8 mouse cellular contexts compared by ENCODE assay signal in genomic region chr17:88596544-88597221, GRCm38 (mm10). TPM values are rescaled to one million over a fixed set of nuclear protein-coding genes. Genes with fewer than 3 reads are reported as not detected.
DNase-seq lines count a peak whose midpoint lies in the region; ATAC-seq and TF ChIP-seq lines count a peak whose summit lies in the region.

No protein-coding gene starts in this region.

- H3K79me2 ChIP-seq in MEL (ENCODE audit: control insufficient read depth, insufficient read depth, low read length, poor library complexity): no peaks in the 10 kb centered on the region

- H3K9ac ChIP-seq in kidney, postnatal 0 days (ENCODE audit: low read depth, low read length): peak overlapping the region; percentile 81; the same call in 1 of the 2 replicates
- no peak overlapping the region for H3K9ac ChIP-seq in MEL (ENCODE audit: control insufficient read depth, low read depth, low read length, poor library complexity, severe bottlenecking)
- peak overlapping the region; percentile 72; the same call in 1 of the 2 replicates for H3K9ac ChIP-seq in forebrain, embryonic 13.5 days
- H3K9ac ChIP-seq in midbrain, embryonic 16.5 days (ENCODE audit: low read depth, low read length): peak overlapping the region; percentile 67

- TF ChIP-seq POLR2A in MEL (IDR thresholded peaks at IDR 0.05; ENCODE audit: control insufficient read depth in 1 of 2, insufficient read depth in 1 of 2, low read depth in 1 of 2, low read length in 2 of 2, poor library complexity in 1 of 2): no peak

- H3K36me3 ChIP-seq in kidney, postnatal 0 days (ENCODE audit: insufficient read depth, low read length): no peaks in the 10 kb centered on the region
- H3K36me3 ChIP-seq in MEL (ENCODE audit: control insufficient read depth in 1 of 2, insufficient read depth in 2 of 2, low read length in 2 of 2): no peaks in the 10 kb centered on the region
- 0 out of 2 replicates have a peak, but pooled peaks cover 5% of the 10 kb centered on the region for H3K36me3 ChIP-seq in forebrain, embryonic 13.5 days (ENCODE audit: poor library complexity, severe bottlenecking)
- no peaks in the 10 kb centered on the region for H3K36me3 ChIP-seq in midbrain, embryonic 16.5 days (ENCODE audit: control insufficient read depth, insufficient read depth, low read length)

- WGBS in kidney, postnatal 0 days: 31% methylated on average over 16 of the region's 16 CpGs
- WGBS in forebrain, embryonic 13.5 days: 28% methylated on average over 16 of the region's 16 CpGs
- 29% methylated on average over 16 of the region's 16 CpGs for WGBS in midbrain, embryonic 16.5 days

- no peak; the same call in 1 of the 2 replicates for TF ChIP-seq CTCF in kidney, postnatal 0 days (IDR thresholded peaks at IDR 0.05; ENCODE audit: low read depth)
- TF ChIP-seq CTCF in MEL (IDR thresholded peaks at IDR 0.05 in 2 of 3, conservative IDR thresholded peaks at IDR 0.05 in 1 of 3; ENCODE audit: control insufficient read depth in 1 of 3, insufficient read depth in 1 of 3, low read depth in 2 of 3, low read length in 3 of 3, poor library complexity in 1 of 3, severe bottlenecking in 1 of 3): peak; percentile 52 to 58 (median 58); a peak in 4 of 6 replicates
- TF ChIP-seq CTCF in layer of hippocampus, adult 2 months (conservative IDR thresholded peaks at IDR 0.05): peak; percentile 85; the same call in 1 of the 2 replicates

- H3K4me1 ChIP-seq in kidney, postnatal 0 days (replicated peaks; ENCODE audit: insufficient read depth, low read length): peaks cover 9% of the 10 kb centered on the region; the same call in 1 of the 2 replicates
- peaks cover 0 to 7% of the 10 kb centered on the region in 2 experiments; a peak in 2 of 4 replicates for H3K4me1 ChIP-seq in MEL (ENCODE audit: control insufficient read depth in 1 of 2, insufficient read depth in 2 of 2, low read length in 2 of 2)
- peaks cover 23% of the 10 kb centered on the region for H3K4me1 ChIP-seq in forebrain, embryonic 13.5 days
- H3K4me1 ChIP-seq in midbrain, embryonic 16.5 days (ENCODE audit: control insufficient read depth, insufficient read depth, low read length): peaks cover 9% of the 10 kb centered on the region

- no peaks in the 10 kb centered on the region for H3K27me3 ChIP-seq in kidney, postnatal 0 days (ENCODE audit: insufficient read depth, low read length)
- H3K27me3 ChIP-seq in MEL (ENCODE audit: control insufficient read depth in 1 of 2, insufficient read depth in 2 of 2, low read length in 2 of 2): no peaks in the 10 kb centered on the region
- no peaks in the 10 kb centered on the region for H3K27me3 ChIP-seq in forebrain, embryonic 13.5 days
- H3K27me3 ChIP-seq in midbrain, embryonic 16.5 days (ENCODE audit: control insufficient read depth, insufficient read depth, low read depth, low read length): no peaks in the 10 kb centered on the region

- no peaks in the 10 kb centered on the region for H3K9me3 ChIP-seq in kidney, postnatal 0 days (replicated peaks; ENCODE audit: low read length)
- no peaks in the 10 kb centered on the region for H3K9me3 ChIP-seq in MEL (replicated peaks; ENCODE audit: insufficient read depth, low read length)
- no peaks in the 10 kb centered on the region for H3K9me3 ChIP-seq in forebrain, embryonic 13.5 days (replicated peaks)
- no peaks in the 10 kb centered on the region for H3K9me3 ChIP-seq in midbrain, embryonic 16.5 days (replicated peaks; ENCODE audit: control insufficient read depth, low read length, poor library complexity, severe bottlenecking)

- H3K27ac ChIP-seq in kidney, postnatal 0 days: peak overlapping the region; percentile 87
- no peak overlapping the region for H3K27ac ChIP-seq in MEL (ENCODE audit: control insufficient read depth, low read depth, low read length)
- peak overlapping the region; percentile 25 for H3K27ac ChIP-seq in forebrain, embryonic 13.5 days
- peak overlapping the region; percentile 85 for H3K27ac ChIP-seq in layer of hippocampus, adult 2 months
- no peak overlapping the region for H3K27ac ChIP-seq in midbrain, embryonic 16.5 days (ENCODE audit: low read length)

- TF ChIP-seq EP300 in MEL (IDR thresholded peaks at IDR 0.05; ENCODE audit: low read depth in 1 of 2, low read length in 2 of 2): no peak

- DNase-seq in kidney, postnatal 0 days (ENCODE audit: low spot score): no peak
- no peak for DNase-seq in kidney, postnatal 36 days
- DNase-seq in MEL (ENCODE audit: low read depth, low spot score): peak; percentile 78
- DNase-seq in layer of hippocampus, adult 2 months (ENCODE audit: low spot score in 2 of 2): peak; percentile 69 to 71
- DNase-seq in thymus, postnatal 4 days: peak; percentile 86
- no peak for DNase-seq in cerebellum, adult 11-12 months

- H3K4me2 ChIP-seq in kidney, postnatal 0 days (ENCODE audit: low read length): peak overlapping the region; percentile 83
- H3K4me2 ChIP-seq in forebrain, embryonic 13.5 days: peak overlapping the region; percentile 77
- H3K4me2 ChIP-seq in midbrain, embryonic 16.5 days (ENCODE audit: low read length): peak overlapping the region; percentile 86

- ATAC-seq in kidney, postnatal 0 days (replicated peaks; ENCODE audit: low FRiP score, low read depth): no peak; the same call in 1 of the 2 replicates
- no peak for ATAC-seq in forebrain, embryonic 13.5 days
- no peak for ATAC-seq in midbrain, embryonic 16.5 days

- TF ChIP-seq RAD21 in MEL (IDR thresholded peaks at IDR 0.05; ENCODE audit: low read depth, low read length): no peak

- peak overlapping the region; percentile 77 for H3K4me3 ChIP-seq in kidney, postnatal 0 days (replicated peaks; ENCODE audit: low read depth, low read length)
- peak overlapping the region; percentile 54 to 97; a peak in 3 of 4 replicates for H3K4me3 ChIP-seq in MEL (ENCODE audit: control insufficient read depth in 1 of 2, insufficient read depth in 1 of 2, low read depth in 2 of 2, low read length in 2 of 2)
- H3K4me3 ChIP-seq in forebrain, embryonic 13.5 days: peak overlapping the region; percentile 52
- H3K4me3 ChIP-seq in layer of hippocampus, adult 2 months: peak overlapping the region; percentile 82
- peak overlapping the region; percentile 50 for H3K4me3 ChIP-seq in midbrain, embryonic 16.5 days (ENCODE audit: low read depth, low read length)

TF ChIP-seq in MEL, 35 proteins besides CTCF, POLR2A, EP300 and RAD21:
- TF ChIP-seq NRF1 (IDR thresholded peaks at IDR 0.05; ENCODE audit: insufficient read depth, low read depth, low read length, poor library complexity, severe bottlenecking) (peak; percentile 57), GATA1 (IDR thresholded peaks at IDR 0.05; ENCODE audit: low read depth, low read length) (no peak), MYC (IDR thresholded peaks at IDR 0.05; ENCODE audit: low read depth, low read length) (peak; percentile 50; the same call in 1 of the 2 replicates), ZMIZ1 (IDR thresholded peaks at IDR 0.05; ENCODE audit: low read depth, low read length) (no peak), MXI1 (IDR thresholded peaks at IDR 0.05; ENCODE audit: low read depth, low read length) (peak; percentile 29), MAX (IDR thresholded peaks at IDR 0.05; ENCODE audit: low read length) (peak; percentile 64), CHD2 (IDR thresholded peaks at IDR 0.05; ENCODE audit: low read length) (no peak), USF1 (IDR thresholded peaks at IDR 0.05; ENCODE audit: low read depth, low read length) (0 out of 2 replicates have a peak, but pooled peaks have one; percentile 16)

RNA-seq across cellular contexts. Expression of gene Ston1, which starts 0.8 kb away (rescaled TPM):
- 8.0 and 8.3 TPM in 2 replicates for polyA plus RNA-seq in kidney, postnatal 0 days (2015; fragmentation: Nextera tagmentation; extraction: Ambion mirVana)
- 0.39 and 1.0 TPM in 2 replicates for total RNA-seq in MEL (2012; rRNA removed)
- polyA plus RNA-seq in MEL (2012; ENCODE audit: insufficient read depth in 1 of 2, insufficient read length in 2 of 2, low read depth in 1 of 2, low replicate concordance in 2 of 2, missing spikeins in 1 of 2): 1 to 10 TPM in 1 of 2 experiments, not detected in 1; 4.9 TPM
- 2.4 and 3.2 TPM in 2 replicates for polyA plus RNA-seq in forebrain, embryonic 13.5 days (2015; fragmentation: Nextera tagmentation; extraction: Ambion mirVana)
- total RNA-seq in layer of hippocampus, adult 2 months (2021): 10 to 100 TPM; 14.1 to 17.1 TPM
- 1.0 and 1.7 TPM in 2 replicates for polyA plus RNA-seq in midbrain, embryonic 16.5 days (2015; fragmentation: Nextera tagmentation; extraction: Ambion mirVana)

Comparison
In these comparisons a context has a peak if more than half of its experiments do, and no peak if none do; other contexts are left out.
1. DNase-seq: peak in MEL (single experiment), layer of hippocampus, adult 2 months (2 of 2) and thymus, postnatal 4 days (single experiment); none in kidney, postnatal 0 days (single experiment), kidney, postnatal 36 days (0 of 2) and cerebellum, adult 11-12 months (single experiment).
2. H3K27ac ChIP-seq: peak in kidney, postnatal 0 days (single experiment), forebrain, embryonic 13.5 days (single experiment) and layer of hippocampus, adult 2 months (single experiment); none in MEL (single experiment) and midbrain, embryonic 16.5 days (single experiment).
3. Peak in every context shown above with its lines, with median percentiles within 50 percentile points of each other: H3K4me2 ChIP-seq and H3K4me3 ChIP-seq.